Mouse (Mus musculus) embryo, embryonic 9.5 days (tissue): ENCODE results near the gene Rrh.
"Not testable (repeated sequence)": the region's sequence is repeated elsewhere in the genome, so short reads cannot be mapped to it uniquely, and the experiment has no call there.

Source experiments
- DNase-seq: peaks from one replicate; pipeline ENCODE4 v3.0.0-alpha.2; 2017; ENCODE audit errors: extremely low spot score

Gene Rrh

GRCm38 (mm10) chr3:129782746-129783145 lies 39.6 kb downstream of the Rrh start:
- DNase-seq, result no peak

- DNase-seq, result no peak
Measured at GRCm38 (mm10) chr3:129781435-129781834, 41.0 kb downstream of the Rrh start.

GRCm38 (mm10) chr3:129771210-129771609 lies 51.2 kb downstream of the Rrh start:
- DNase-seq, result no peak

GRCm38 (mm10) chr3:129766971-129767794 lies 55.2 kb downstream of the Rrh start:
- DNase-seq, result no peak

GRCm38 (mm10) chr3:129766106-129766505 lies 56.3 kb downstream of the Rrh start:
- DNase-seq, result no peak

- DNase-seq, result not testable (repeated sequence)
Measured at GRCm38 (mm10) chr3:129757599-129757998, 64.8 kb downstream of the Rrh start.

GRCm38 (mm10) chr3:129754650-129755604 lies 67.5 kb downstream of the Rrh start, which contains the start of gene Egf:
Gene Egf, minus strand, starts transcription at chr3:129755316.
- peak; percentile 14 for DNase-seq
